In the genomic region with DNA sequence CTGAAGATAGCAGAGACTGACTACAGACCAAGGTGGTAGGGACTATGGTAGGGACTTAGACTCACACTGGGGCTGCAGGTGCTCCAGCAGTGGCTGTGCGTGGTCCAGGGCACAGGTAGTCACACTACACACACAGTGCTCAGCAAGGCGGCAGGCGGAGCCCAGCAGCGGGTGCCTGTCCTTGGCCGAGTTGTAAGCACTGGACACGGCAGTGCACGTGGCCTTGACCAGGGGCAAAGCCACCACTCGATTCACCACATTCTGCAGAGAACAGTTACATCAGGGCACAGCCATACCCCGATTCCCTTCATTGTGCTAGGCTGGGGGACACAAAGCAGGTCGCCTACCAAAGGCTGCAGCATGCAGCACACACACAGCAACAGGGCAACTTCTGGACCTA, we compare ENCODE assay signal across 16 mouse cellular contexts. TPM values are rescaled to one million over a fixed set of nuclear protein-coding genes. Genes with fewer than 3 reads are reported as not detected.
"Had no signal": no experiment of that assay in that cellular context is flagged by ENCODE, and none has a peak within 500 bp of the region (broad histone marks: within the 10 kb centered on the region; RNA-seq: fewer than 3 reads in every experiment).

No protein-coding gene starts in this region.

- H3K36me3 ChIP-seq: limb, embryonic 12.5 days; liver, embryonic 13.5 days; midbrain, embryonic 13.5 days; neural tube, embryonic 15.5 days had no signal

- ATAC-seq: lung, postnatal 0 days; midbrain, embryonic 13.5 days had no signal

- H3K4me2 ChIP-seq: limb, embryonic 12.5 days; liver, embryonic 13.5 days had no signal

- H3K27ac ChIP-seq: limb, embryonic 12.5 days; liver, embryonic 13.5 days; midbrain, embryonic 13.5 days; neural tube, embryonic 15.5 days; stomach, postnatal 0 days had no signal

- H3K9ac ChIP-seq: limb, embryonic 12.5 days; liver, embryonic 13.5 days; midbrain, embryonic 13.5 days; neural tube, embryonic 15.5 days had no signal

- H3K9me3 ChIP-seq: limb, embryonic 12.5 days; liver, embryonic 13.5 days; midbrain, embryonic 13.5 days; neural tube, embryonic 15.5 days had no signal

- DNase-seq: kidney, adult 2 months; kidney, postnatal 25 days; layer of hippocampus, postnatal 36 days; liver, embryonic 13.5 days; lung, adult 2 months; lung, postnatal 36 days; thymus, adult 2 months; thymus, postnatal 25 days had no signal

- H3K4me3 ChIP-seq: limb, embryonic 12.5 days; liver, embryonic 13.5 days; myocyte had no signal

RNA-seq across cellular contexts. Expression of a gene that starts 1.2 kb away (rescaled TPM):
- total RNA-seq: megakaryocyte progenitor cell, adult 5-6 weeks had no signal

RNA-seq across cellular contexts. Expression of a gene that starts 5.6 kb away (rescaled TPM):
- polyA plus RNA-seq: limb, embryonic 12.5 days; neural tube, embryonic 11.5 days had no signal

RNA-seq across cellular contexts. Expression of a gene that starts 6.6 kb away (rescaled TPM):
- total RNA-seq: megakaryocyte progenitor cell, adult 5-6 weeks had no signal
- polyA plus RNA-seq: liver, embryonic 13.5 days had no signal
